Mouse (Mus musculus) CH12.LX (cell line): ENCODE measurements around the gene Gm2a. TPM values are rescaled to one million over a fixed set of nuclear protein-coding genes. Genes with fewer than 3 reads are reported as not detected.

Experiments
- DNase-seq: peaks from one replicate; pipeline ENCODE4 v3.0.0-alpha.2; 2013; ENCODE audit errors: extremely low read depth
- H3K27ac ChIP-seq: 2 replicates; pipeline ENCODE4 v1.5.1; 2012; ENCODE audit warnings: low read depth, mild to moderate bottlenecking, control low read depth, moderate library complexity; ENCODE audit not compliant: insufficient read depth
- H3K27me3 ChIP-seq: replicated peaks from 2 replicates; pipeline ENCODE3; 2012; ENCODE audit warnings: inconsistent platforms
- H3K36me3 ChIP-seq, 2 experiments: replicated peaks in 1 of 2; 2 replicates each; pipeline versions ENCODE3 to v1.6.1; 2012; ENCODE audit warnings: inconsistent platforms in 1 of 2, low read length in 1 of 2, mild to moderate bottlenecking in 1 of 2, mixed read lengths in 1 of 2, moderate library complexity in 1 of 2; ENCODE audit not compliant: control insufficient read depth in 1 of 2, insufficient read depth in 1 of 2
- H3K4me1 ChIP-seq, 2 experiments: 2 replicates each; pipeline ENCODE4 v1.6.1; 2012; ENCODE audit warnings: inconsistent platforms in 1 of 2, moderate library complexity in 1 of 2; ENCODE audit not compliant: insufficient read depth in 2 of 2, control insufficient read depth in 1 of 2
- H3K4me2 ChIP-seq: 2 replicates; pipeline ENCODE4 v1.6.1; 2012; ENCODE audit warnings: low read depth, mild to moderate bottlenecking, control low read depth; ENCODE audit not compliant: poor library complexity, insufficient read depth, severe bottlenecking
- H3K4me3 ChIP-seq, 3 experiments: fragments of 150-350 bp in 1 of 3; sonication (generic) in 1 of 3; replicated peaks in 1 of 3; 2 replicates each; pipeline versions ENCODE3 to v1.5.1; 2011 to 2012; ENCODE audit warnings: low read depth in 2 of 3, low read length in 2 of 3, mild to moderate bottlenecking in 2 of 3, moderate library complexity in 2 of 3, control low read depth in 1 of 3, improper control_type of control experiment in 1 of 3, inconsistent platforms in 1 of 3, mixed read lengths in 1 of 3; ENCODE audit not compliant: poor library complexity in 1 of 3
- H3K79me2 ChIP-seq: replicated peaks from 2 replicates; pipeline ENCODE4 v1.6.1; 2012; ENCODE audit warnings: mild to moderate bottlenecking, moderate library complexity; ENCODE audit not compliant: control insufficient read depth, poor library complexity, insufficient read depth, severe bottlenecking; ENCODE audit errors: extremely low read depth
- H3K9ac ChIP-seq: 2 replicates; pipeline ENCODE4 v1.6.1; 2012; ENCODE audit warnings: low read depth, mild to moderate bottlenecking, control low read depth, moderate library complexity; ENCODE audit not compliant: insufficient read depth
- H3K9me3 ChIP-seq: replicated peaks from 2 replicates; pipeline ENCODE3; 2012; ENCODE audit warnings: low read length, inconsistent platforms, mixed read lengths
- CHD1 ChIP-seq: IDR thresholded peaks from 2 replicates; pipeline ENCODE4 v1.6.1; 2012; ENCODE audit warnings: low read depth, low read length, improper control_type of control experiment, inconsistent platforms
- CTCF ChIP-seq, 2 experiments: IDR thresholded peaks in 1 of 2; conservative IDR thresholded peaks in 1 of 2; 2 replicates each; pipeline ENCODE4 v1.5.1; 2011 to 2012; ENCODE audit warnings: low read depth in 2 of 2, low read length in 2 of 2, improper control_type of control experiment in 1 of 2, inconsistent platforms in 1 of 2, mild to moderate bottlenecking in 1 of 2, moderate library complexity in 1 of 2
- ETS1 ChIP-seq: conservative IDR thresholded peaks from 2 replicates; pipeline ENCODE4 v1.6.1; 2012; ENCODE audit warnings: low read depth, mild to moderate bottlenecking, inconsistent platforms, low read length, improper control_type of control experiment, moderate library complexity
- HCFC1 ChIP-seq: IDR thresholded peaks from 2 replicates; pipeline ENCODE4 v1.6.1; 2012; ENCODE audit warnings: low read depth, mild to moderate bottlenecking, inconsistent platforms, low read length, improper control_type of control experiment
- JUND ChIP-seq: conservative IDR thresholded peaks from 2 replicates; pipeline ENCODE4 v1.6.1; 2011; ENCODE audit warnings: low read depth, low read length, improper control_type of control experiment
- KAT2A ChIP-seq: IDR thresholded peaks from 2 replicates; pipeline ENCODE4 v1.6.1; 2012; ENCODE audit warnings: low read length, improper control_type of control experiment, inconsistent platforms; ENCODE audit not compliant: insufficient replicate concordance
- MAZ ChIP-seq: IDR thresholded peaks from 2 replicates; pipeline ENCODE4 v1.6.1; 2012; ENCODE audit warnings: low read depth, mild to moderate bottlenecking, inconsistent platforms, low read length, improper control_type of control experiment, moderate library complexity
- MEF2A ChIP-seq: IDR thresholded peaks from 2 replicates; pipeline ENCODE4 v1.6.1; 2014; ENCODE audit warnings: low read depth, mild to moderate bottlenecking, inconsistent platforms, low read length, improper control_type of control experiment, borderline replicate concordance
- NELFE ChIP-seq: IDR thresholded peaks from 2 replicates; pipeline ENCODE4 v1.6.1; 2011; ENCODE audit warnings: low read depth, low read length, improper control_type of control experiment
- NRF1 ChIP-seq: IDR thresholded peaks from 2 replicates; pipeline ENCODE4 v1.6.1; 2014; ENCODE audit warnings: low read depth, mild to moderate bottlenecking, inconsistent platforms, low read length, improper control_type of control experiment, moderate library complexity
- PAX5 ChIP-seq: IDR thresholded peaks from 2 replicates; pipeline ENCODE4 v1.6.1; 2012; ENCODE audit warnings: low read length, inconsistent platforms, mixed read lengths
- RCOR1 ChIP-seq: conservative IDR thresholded peaks from 2 replicates; pipeline ENCODE4 v1.6.1; 2012; ENCODE audit warnings: low read depth, mild to moderate bottlenecking, inconsistent platforms, low read length, improper control_type of control experiment
- SIN3A ChIP-seq: IDR thresholded peaks from 2 replicates; pipeline ENCODE4 v1.6.1; 2012; ENCODE audit warnings: low read length, improper control_type of control experiment, inconsistent platforms
- ZKSCAN1 ChIP-seq: IDR thresholded peaks from 2 replicates; pipeline ENCODE4 v1.6.1; 2012; ENCODE audit warnings: low read depth, inconsistent platforms, low read length, improper control_type of control experiment, borderline replicate concordance
- ZMIZ1 ChIP-seq: IDR thresholded peaks from 2 replicates; pipeline ENCODE4 v1.6.1; 2012; ENCODE audit warnings: low read depth, mild to moderate bottlenecking, inconsistent platforms, low read length, improper control_type of control experiment
- dilution Hi-C: fragments of 300-500 bp; cut with MboI; formaldehyde crosslinking; loops from 2 replicates; pipeline ENCODE4 v1.14.3; 2020; ENCODE audit warnings: low sequenced_read_pairs; ENCODE audit not compliant: extremely low pct_unique_long_range_greater_than_20kb, extremely low pct_ligation_motif_present
- in situ Hi-C: fragments of 300-500 bp; cut with MboI; formaldehyde crosslinking; loops from 3 replicates; pipeline ENCODE4 v1.14.3; 2019; ENCODE audit warnings: low sequenced_read_pairs, low pct_ligation_motif_present, low pct_unique_long_range_greater_than_20kb, mixed read lengths
- polyA plus RNA-seq: library from polyadenylated mRNA; unstranded; fragments of >175 nt; gene quantifications from 2 replicates; pipeline ENCODE4 v1.2.1, GENCODE M21; 2012; ENCODE audit warnings: low read depth; ENCODE audit not compliant: insufficient read length
- total RNA-seq, 2 experiments: library from RNA; depleted of rRNA; stranded (reverse); fragments of 300-350 nt in 1 of 2; fragments of >200 nt in 1 of 2; gene quantifications; 2 replicates each; pipeline ENCODE4 v1.2.3; 2012 to 2014

Gene Gm2a
- total and polyA plus RNA-seq, 3 experiments, result 10.0 to 26.5 (median 25.6) TPM

DNA sequence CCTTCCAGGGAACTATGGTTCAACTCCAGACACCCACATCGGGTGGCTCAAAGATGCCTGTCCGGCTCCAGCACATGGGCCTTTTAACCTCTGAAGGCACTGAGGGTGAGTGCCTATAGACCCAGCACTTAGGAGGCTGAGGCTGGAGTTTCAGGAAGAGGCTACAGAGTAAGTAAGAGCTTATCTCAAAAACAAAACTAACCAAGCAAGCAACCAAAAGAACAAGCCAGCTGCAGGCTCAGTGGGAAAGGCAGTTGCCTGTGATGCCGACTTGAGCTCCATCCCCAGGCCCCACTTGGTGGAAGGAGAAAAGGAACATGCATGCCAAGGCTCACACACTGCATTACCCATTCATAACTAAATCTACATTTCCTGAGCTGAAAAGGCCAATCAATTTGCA is 19.4 kb upstream of the Gm2a start:
- in situ Hi-C loops (no loop called here), dilution Hi-C loops (no loop called here)
- TF ChIP-seq HCFC1 (no peak), NRF1 (no peak), MAZ (no peak), CHD1 (no peak), KAT2A (no peak), NELFE (no peak), ZMIZ1 (no peak), JUND (no peak), ETS1 (no peak)
- H3K9ac ChIP-seq, result peak overlapping the region; percentile 17; the same call in 1 of the 2 replicates
- H3K27me3 ChIP-seq, result no peaks in the 10 kb centered on the region
- H3K4me2 ChIP-seq, result peak overlapping the region; percentile 59; the same call in 1 of the 2 replicates
- peaks cover 4% of the 10 kb centered on the region for H3K9me3 ChIP-seq
- H3K27ac ChIP-seq, result no peak overlapping the region
- H3K4me3 ChIP-seq, result peak overlapping the region in 1 of 3 experiments; percentile 46
- no peaks in the 10 kb centered on the region for H3K79me2 ChIP-seq
- no peak for DNase-seq
- no peaks in the 10 kb centered on the region for H3K36me3 ChIP-seq
- H3K4me1 ChIP-seq, result peaks cover 9 to 19% of the 10 kb centered on the region in 2 experiments; a peak in 3 of 4 replicates

DNA sequence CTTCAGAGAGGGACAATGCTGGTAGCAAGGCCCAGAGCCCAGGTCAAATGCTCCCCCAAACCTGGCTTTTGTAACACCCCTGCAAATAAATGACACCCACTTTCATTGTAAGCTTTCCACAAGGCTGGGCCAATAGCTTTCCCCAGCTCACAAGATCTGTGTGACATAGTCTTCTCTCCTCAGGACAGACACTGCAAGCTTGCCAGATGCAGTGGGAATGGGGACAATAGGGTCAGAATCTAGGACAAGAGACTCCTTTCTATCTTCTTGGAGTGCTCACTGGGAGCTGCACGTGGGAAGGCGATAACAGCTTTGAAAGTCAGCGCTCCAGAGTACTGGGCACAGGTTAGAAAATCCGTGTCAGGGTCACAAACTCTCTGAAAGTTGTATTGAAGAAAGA is 18.7 kb upstream of the Gm2a start:
- no peak for TF ChIP-seq ZKSCAN1
- no peak for TF ChIP-seq PAX5
- TF ChIP-seq RCOR1, result no peak
- TF ChIP-seq CTCF (conservative IDR thresholded peaks at IDR 0.05 in 1 of 2, IDR thresholded peaks at IDR 0.05 in 1 of 2; ENCODE audit: low read depth in 2 of 2, low read length in 2 of 2), result no peak
- TF ChIP-seq KAT2A, result no peak
- no peak for TF ChIP-seq SIN3A
- TF ChIP-seq MEF2A, result no peak
- TF ChIP-seq, all 38 proteins: peak for 0
- H3K79me2 ChIP-seq, result no peaks in the 10 kb centered on the region
- no peaks in the 10 kb centered on the region for H3K36me3 ChIP-seq
- in situ Hi-C loops (no loop called here), dilution Hi-C loops (no loop called here)
- peaks cover 9 to 19% of the 10 kb centered on the region in 2 experiments; a peak in 3 of 4 replicates for H3K4me1 ChIP-seq
- H3K9ac ChIP-seq, result no peak overlapping the region
- H3K27me3 ChIP-seq, result peaks cover 1% of the 10 kb centered on the region
- no peak overlapping the region for H3K4me2 ChIP-seq
- H3K9me3 ChIP-seq, result peaks cover 4% of the 10 kb centered on the region
- no peak overlapping the region for H3K4me3 ChIP-seq
- H3K27ac ChIP-seq, result no peak overlapping the region
- DNase-seq, result no peak
